Mouse (Mus musculus): ENCODE data around the gene Plin2.

DNA sequence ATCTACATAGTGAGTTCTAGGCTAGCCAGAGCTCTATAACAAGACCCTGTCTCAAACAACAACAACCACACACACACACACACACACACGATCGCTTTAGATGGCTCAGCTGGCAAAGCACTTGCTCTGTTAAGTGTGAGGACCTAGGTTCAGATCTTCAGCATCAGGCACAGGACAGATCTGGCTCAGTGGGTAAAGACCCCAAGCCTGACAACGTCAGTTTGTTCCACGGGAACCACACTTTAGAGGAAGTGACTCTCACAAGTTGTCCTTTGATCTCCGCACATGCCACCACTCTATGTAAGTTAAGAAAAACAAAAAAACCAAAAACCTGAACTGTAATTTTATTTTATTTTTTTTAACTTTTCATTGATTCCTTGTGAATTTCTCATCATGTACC, 13.4 kb upstream of the Plin2 start:
- TF ChIP-seq POLR2A (IDR thresholded peaks at IDR 0.05; ENCODE audit: extremely low read depth, insufficient read depth, low read length) (no peak), CTCF (IDR thresholded peaks at IDR 0.05; ENCODE audit: extremely low read depth, insufficient read depth, low read length) (no peak)

Data from cortical plate, adult 2 months (tissue).